Mouse (Mus musculus): ENCODE results near the gene Atxn10.

DNA sequence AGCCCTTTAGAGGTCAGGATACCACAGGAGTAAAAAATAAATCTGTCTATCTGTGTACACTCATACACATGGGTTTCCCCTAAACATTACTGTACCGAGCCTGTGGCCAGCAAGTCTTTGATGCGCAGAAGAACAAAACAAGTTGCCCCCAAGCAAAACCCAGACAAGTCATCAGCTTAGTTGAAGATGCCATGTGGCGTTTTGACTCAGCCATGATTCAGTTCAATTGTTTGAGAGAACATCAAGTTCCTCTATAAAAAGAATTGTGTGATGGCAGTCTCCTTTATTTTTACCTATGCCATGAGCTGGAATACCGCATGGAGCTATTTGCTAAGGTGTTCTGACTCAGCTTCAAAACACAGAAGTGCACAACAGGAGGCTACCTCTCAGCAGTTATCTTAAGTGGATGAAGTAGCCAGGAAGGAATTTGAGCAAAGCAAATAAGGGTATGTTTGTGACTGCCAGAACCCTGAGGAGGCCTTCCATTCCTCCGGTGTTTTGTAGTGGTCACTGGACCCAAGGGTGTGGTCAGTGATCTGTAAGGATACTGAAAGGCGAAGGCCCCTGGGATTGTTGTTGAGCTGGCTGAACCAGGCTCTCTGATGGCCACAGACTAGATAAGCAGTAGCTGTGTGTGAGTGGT, 11.1 kb downstream of the Atxn10 start:
- TF ChIP-seq CTCF (IDR thresholded peaks at IDR 0.05; ENCODE audit: borderline replicate concordance, insufficient read depth, low read depth, low read length) = no peak
- TF ChIP-seq POLR2A (IDR thresholded peaks at IDR 0.05; ENCODE audit: borderline replicate concordance, insufficient read depth, low read length) = no peak

Measured in cerebellum, adult 2 months (tissue).